Comparison of ENCODE assay signal across 20 mouse cellular contexts in genomic region chr3:55350194-55350593, GRCm38 (mm10).
A peak's percentile ranks its signal among the peaks of the same experiment; 100 is the strongest.
DNase-seq lines count a peak whose midpoint lies in the region; ATAC-seq and TF ChIP-seq lines count a peak whose summit lies in the region.
"Had no signal": no experiment of that assay in that cellular context is flagged by ENCODE, and none has a peak within 500 bp of the region (broad histone marks: within the 10 kb centered on the region; RNA-seq: fewer than 3 reads in every experiment).

No protein-coding gene starts in this region.

- H3K4me3 ChIP-seq in midbrain, embryonic 10.5 days = no peak overlapping the region
- no peak overlapping the region for H3K4me3 ChIP-seq in midbrain, postnatal 0 days (ENCODE audit: low read depth, low read length)
- H3K4me3 ChIP-seq in forebrain, embryonic 15.5 days = no peak overlapping the region
- no peak overlapping the region for H3K4me3 ChIP-seq in midbrain, embryonic 14.5 days (replicated peaks; ENCODE audit: low read depth, low read length)
- H3K4me3 ChIP-seq: embryonic facial prominence, embryonic 12.5 days; heart, adult 2 months; heart, embryonic 15.5 days; liver, embryonic 12.5 days; stomach, embryonic 15.5 days had no signal

- no peaks in the 10 kb centered on the region for H3K9me3 ChIP-seq in midbrain, embryonic 10.5 days (replicated peaks)
- H3K9me3 ChIP-seq in midbrain, postnatal 0 days (ENCODE audit: low read length) = no peaks in the 10 kb centered on the region
- H3K9me3 ChIP-seq in forebrain, embryonic 15.5 days = no peaks in the 10 kb centered on the region
- H3K9me3 ChIP-seq in midbrain, embryonic 14.5 days (ENCODE audit: control insufficient read depth, low read length) = no peaks in the 10 kb centered on the region
- H3K9me3 ChIP-seq: embryonic facial prominence, embryonic 12.5 days; heart, embryonic 15.5 days; liver, embryonic 12.5 days; stomach, embryonic 15.5 days had no signal

- peaks cover 80% of the 10 kb centered on the region for H3K4me1 ChIP-seq in midbrain, embryonic 10.5 days
- peaks cover 44% of the 10 kb centered on the region for H3K4me1 ChIP-seq in midbrain, postnatal 0 days (ENCODE audit: insufficient read depth, low read length)
- peaks cover 82% of the 10 kb centered on the region for H3K4me1 ChIP-seq in forebrain, embryonic 15.5 days
- peaks cover 79% of the 10 kb centered on the region for H3K4me1 ChIP-seq in midbrain, embryonic 14.5 days (ENCODE audit: control insufficient read depth, insufficient read depth, low read length)
- H3K4me1 ChIP-seq: liver, embryonic 12.5 days had no signal

- no peak for TF ChIP-seq CTCF in midbrain, postnatal 0 days (IDR thresholded peaks at IDR 0.05)

- no peak overlapping the region for H3K4me2 ChIP-seq in midbrain, postnatal 0 days (ENCODE audit: low read depth, low read length, poor library complexity, severe bottlenecking)
- H3K4me2 ChIP-seq in forebrain, embryonic 15.5 days (replicated peaks) = no peak overlapping the region
- no peak overlapping the region for H3K4me2 ChIP-seq in midbrain, embryonic 14.5 days (ENCODE audit: low read length)
- H3K4me2 ChIP-seq: embryonic facial prominence, embryonic 12.5 days; heart, embryonic 15.5 days; liver, embryonic 12.5 days; lung, embryonic 14.5 days; stomach, embryonic 15.5 days had no signal

- H3K9ac ChIP-seq in midbrain, postnatal 0 days (replicated peaks; ENCODE audit: low read length, poor library complexity, severe bottlenecking) = no peak overlapping the region
- no peak overlapping the region for H3K9ac ChIP-seq in forebrain, embryonic 15.5 days (replicated peaks)
- no peak overlapping the region for H3K9ac ChIP-seq in midbrain, embryonic 14.5 days (replicated peaks; ENCODE audit: low read length)
- H3K9ac ChIP-seq: embryonic facial prominence, embryonic 12.5 days; heart, embryonic 15.5 days; liver, embryonic 12.5 days; lung, embryonic 14.5 days; stomach, embryonic 15.5 days had no signal

- no peak for ATAC-seq in midbrain, postnatal 0 days (ENCODE audit: low FRiP score)
- ATAC-seq in forebrain, embryonic 15.5 days (replicated peaks) = no peak
- ATAC-seq in midbrain, embryonic 14.5 days (ENCODE audit: low FRiP score, low TSS enrichment) = no peak
- ATAC-seq: liver, embryonic 12.5 days had no signal

- 66% methylated on average over 2 of the region's 2 CpGs for whole genome bisulfite sequencing in midbrain, embryonic 10.5 days
- WGBS in midbrain, postnatal 0 days = 55% methylated on average over 2 of the region's 2 CpGs
- 75% methylated on average over 2 of the region's 2 CpGs for WGBS in forebrain, embryonic 15.5 days
- 57% methylated on average over 2 of the region's 2 CpGs for WGBS in midbrain, embryonic 14.5 days

- H3K36me3 ChIP-seq in midbrain, embryonic 10.5 days = no peaks in the 10 kb centered on the region
- H3K36me3 ChIP-seq in midbrain, postnatal 0 days (ENCODE audit: insufficient read depth, low read length) = no peaks in the 10 kb centered on the region
- H3K36me3 ChIP-seq in forebrain, embryonic 15.5 days = no peaks in the 10 kb centered on the region
- H3K36me3 ChIP-seq in midbrain, embryonic 14.5 days (ENCODE audit: control insufficient read depth, insufficient read depth, low read length) = no peaks in the 10 kb centered on the region
- H3K36me3 ChIP-seq: embryonic facial prominence, embryonic 12.5 days; heart, embryonic 15.5 days; liver, embryonic 12.5 days; stomach, embryonic 15.5 days had no signal

- no peaks in the 10 kb centered on the region for H3K27me3 ChIP-seq in midbrain, embryonic 10.5 days (ENCODE audit: low read depth, poor library complexity, severe bottlenecking)
- H3K27me3 ChIP-seq in midbrain, postnatal 0 days (ENCODE audit: insufficient read depth, low read length) = no peaks in the 10 kb centered on the region
- no peaks in the 10 kb centered on the region for H3K27me3 ChIP-seq in forebrain, embryonic 15.5 days
- no peaks in the 10 kb centered on the region for H3K27me3 ChIP-seq in midbrain, embryonic 14.5 days (ENCODE audit: control insufficient read depth, insufficient read depth, low read length)
- H3K27me3 ChIP-seq: embryonic facial prominence, embryonic 12.5 days; heart, embryonic 15.5 days; liver, embryonic 12.5 days; stomach, embryonic 15.5 days had no signal

- peak; percentile 60 for DNase-seq in heart, adult 11 months
- no peak for DNase-seq in heart, postnatal 4 days
- DNase-seq in midbrain, embryonic 10.5 days (ENCODE audit: low spot score) = no peak
- no peak for DNase-seq in midbrain, postnatal 0 days (ENCODE audit: low spot score)
- DNase-seq in midbrain, embryonic 14.5 days = no peak
- DNase-seq in adrenal gland, postnatal 25 days = no peak
- no peak for DNase-seq in cerebellum, adult 11-12 months
- DNase-seq: adrenal gland, adult 2 months; heart, adult 2 months; kidney, adult 9 months; kidney, postnatal 36 days; lung, embryonic 14.5 days; spleen, adult 18-20 months; thymus, postnatal 14 days had no signal

- peak overlapping the region; percentile 57; the same call in 1 of the 2 replicates for H3K27ac ChIP-seq in midbrain, embryonic 10.5 days (replicated peaks)
- no peak overlapping the region for H3K27ac ChIP-seq in midbrain, postnatal 0 days (ENCODE audit: low read depth, low read length)
- peak overlapping the region; percentile 58 for H3K27ac ChIP-seq in forebrain, embryonic 15.5 days (replicated peaks)
- peak overlapping the region; percentile 58 for H3K27ac ChIP-seq in midbrain, embryonic 14.5 days (replicated peaks; ENCODE audit: low read depth, low read length)
- H3K27ac ChIP-seq: embryonic facial prominence, embryonic 12.5 days; heart, adult 2 months; heart, embryonic 15.5 days; liver, embryonic 12.5 days; macrophage; stomach, embryonic 15.5 days had no signal
